Comparison of ENCODE assay signal across 8 mouse cellular contexts in the genomic region with DNA sequence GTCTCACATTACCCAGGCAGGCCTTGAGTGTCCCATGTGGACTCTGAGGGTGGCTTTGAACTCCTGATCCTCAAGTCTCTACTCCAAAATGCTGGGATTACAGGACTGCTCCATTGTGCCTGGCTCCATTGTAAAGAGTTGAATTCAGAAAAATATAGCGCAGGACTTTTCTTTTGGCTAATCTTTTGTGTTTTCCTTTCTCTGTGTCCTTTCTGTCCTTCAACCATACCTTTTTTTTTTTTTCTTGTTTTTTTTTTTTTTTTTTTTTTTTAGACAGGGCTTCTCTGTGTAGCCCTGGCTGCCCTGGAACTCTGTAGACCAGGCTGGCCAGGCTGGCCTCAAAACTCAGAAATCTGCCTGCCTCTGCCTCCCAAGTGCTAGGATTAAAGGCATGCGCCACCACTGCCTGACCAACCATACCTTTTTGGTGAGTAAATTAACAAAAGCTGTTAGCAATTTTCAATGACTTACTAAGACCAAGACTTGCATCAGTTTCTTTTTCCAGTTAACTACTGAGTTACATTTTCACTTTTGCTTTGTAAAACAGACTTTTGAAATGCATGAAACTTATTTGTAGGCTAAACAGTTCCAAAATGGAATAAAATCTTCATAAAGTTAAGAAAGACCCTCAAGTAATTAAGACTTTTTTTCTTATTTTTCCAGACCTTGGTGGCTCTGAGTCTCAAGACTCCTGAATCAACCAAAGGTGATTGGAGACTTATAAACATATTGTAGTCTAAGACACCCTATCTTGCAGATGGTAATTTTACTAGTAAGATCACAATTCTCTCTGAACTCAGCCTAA. TPM values are rescaled to one million over a fixed set of nuclear protein-coding genes. Genes with fewer than 3 reads are reported as not detected.
DNase-seq lines count a peak whose midpoint lies in the region; ATAC-seq and TF ChIP-seq lines count a peak whose summit lies in the region.

No protein-coding gene starts in this region.

- H3K4me1 ChIP-seq in lung, postnatal 0 days (ENCODE audit: insufficient read depth, low read depth, low read length): 0 out of 2 replicates have a peak, but pooled peaks cover 3% of the 10 kb centered on the region
- H3K4me1 ChIP-seq in embryonic facial prominence, embryonic 13.5 days: peaks cover 11% of the 10 kb centered on the region
- H3K4me1 ChIP-seq in intestine, postnatal 0 days (replicated peaks; ENCODE audit: control insufficient read depth, insufficient read depth, low read length): no peaks in the 10 kb centered on the region
- H3K4me1 ChIP-seq in neural tube, embryonic 14.5 days (ENCODE audit: control insufficient read depth, insufficient read depth, low read length): peaks cover 10% of the 10 kb centered on the region; the same call in 1 of the 2 replicates

- H3K9ac ChIP-seq in lung, postnatal 0 days (replicated peaks; ENCODE audit: low read depth): no peak overlapping the region
- H3K9ac ChIP-seq in embryonic facial prominence, embryonic 13.5 days: no peak overlapping the region
- peak overlapping the region; percentile 100 for H3K9ac ChIP-seq in intestine, postnatal 0 days (ENCODE audit: low read depth, low read length)
- H3K9ac ChIP-seq in neural tube, embryonic 14.5 days (replicated peaks; ENCODE audit: low read depth, low read length): peak overlapping the region; percentile 98; the same call in 1 of the 2 replicates

- H3K27ac ChIP-seq in lung, postnatal 0 days (ENCODE audit: low read length): peak overlapping the region; percentile 98; the same call in 1 of the 2 replicates
- H3K27ac ChIP-seq in embryonic facial prominence, embryonic 13.5 days: no peak overlapping the region
- H3K27ac ChIP-seq in intestine, postnatal 0 days (ENCODE audit: low read depth, low read length): peak overlapping the region; percentile 99
- no peak overlapping the region; the same call in 1 of the 2 replicates for H3K27ac ChIP-seq in neural tube, embryonic 14.5 days (ENCODE audit: low read depth, low read length)

- WGBS in lung, postnatal 0 days: 100% methylated on average over 2 of the region's 2 CpGs
- WGBS in embryonic facial prominence, embryonic 13.5 days: 79% methylated on average over 2 of the region's 2 CpGs
- WGBS in intestine, postnatal 0 days: 96% methylated on average over 2 of the region's 2 CpGs
- WGBS in neural tube, embryonic 14.5 days: 99% methylated on average over 2 of the region's 2 CpGs

- no peaks in the 10 kb centered on the region for H3K36me3 ChIP-seq in lung, postnatal 0 days (ENCODE audit: insufficient read depth, low read length)
- H3K36me3 ChIP-seq in embryonic facial prominence, embryonic 13.5 days: no peaks in the 10 kb centered on the region
- H3K36me3 ChIP-seq in intestine, postnatal 0 days (ENCODE audit: control insufficient read depth, insufficient read depth): no peaks in the 10 kb centered on the region
- H3K36me3 ChIP-seq in neural tube, embryonic 14.5 days (ENCODE audit: control insufficient read depth, insufficient read depth, low read length): no peaks in the 10 kb centered on the region

- no peak overlapping the region; the same call in 1 of the 2 replicates for H3K4me3 ChIP-seq in lung, postnatal 0 days (ENCODE audit: low read depth, low read length)
- peak overlapping the region; percentile 94 for H3K4me3 ChIP-seq in embryonic facial prominence, embryonic 13.5 days
- peak overlapping the region; percentile 95 for H3K4me3 ChIP-seq in intestine, postnatal 0 days (ENCODE audit: low read depth, low read length)
- H3K4me3 ChIP-seq in neural tube, embryonic 14.5 days (ENCODE audit: low read depth, low read length): peak overlapping the region; percentile 78; the same call in 1 of the 2 replicates

- no peak for TF ChIP-seq CTCF in lung, postnatal 0 days (IDR thresholded peaks at IDR 0.05)
- no peak for TF ChIP-seq CTCF in intestine, postnatal 0 days (IDR thresholded peaks at IDR 0.05; ENCODE audit: low read depth)

- no peaks in the 10 kb centered on the region for H3K9me3 ChIP-seq in lung, postnatal 0 days (ENCODE audit: low read length)
- H3K9me3 ChIP-seq in embryonic facial prominence, embryonic 13.5 days: no peaks in the 10 kb centered on the region
- no peaks in the 10 kb centered on the region for H3K9me3 ChIP-seq in intestine, postnatal 0 days (ENCODE audit: control insufficient read depth)
- H3K9me3 ChIP-seq in neural tube, embryonic 14.5 days (ENCODE audit: control insufficient read depth, low read length): no peaks in the 10 kb centered on the region

- no peak for DNase-seq in lung, postnatal 0 days (ENCODE audit: low spot score)
- no peak for DNase-seq in lung, postnatal 25 days (ENCODE audit: low spot score)
- no peak for DNase-seq in right cerebral cortex, postnatal 10 days (ENCODE audit: low spot score in 2 of 2)
- DNase-seq in frontal cortex, postnatal 14 days (ENCODE audit: low spot score in 2 of 2): no peak
- DNase-seq in adrenal gland, postnatal 10 days: no peak

- H3K4me2 ChIP-seq in lung, postnatal 0 days (replicated peaks; ENCODE audit: low read depth, low read length): peak overlapping the region; percentile 75; the same call in 1 of the 2 replicates
- peak overlapping the region; percentile 70 for H3K4me2 ChIP-seq in embryonic facial prominence, embryonic 13.5 days
- peak overlapping the region; percentile 82 for H3K4me2 ChIP-seq in intestine, postnatal 0 days (replicated peaks; ENCODE audit: low read depth)
- H3K4me2 ChIP-seq in neural tube, embryonic 14.5 days (ENCODE audit: low read depth, low read length): peak overlapping the region; percentile 66; the same call in 1 of the 2 replicates

- no peak for ATAC-seq in lung, postnatal 0 days
- ATAC-seq in embryonic facial prominence, embryonic 13.5 days (ENCODE audit: insufficient number of reproducible peaks, insufficient read depth, low FRiP score, low TSS enrichment, low read depth): no peak
- no peak for ATAC-seq in intestine, postnatal 0 days
- no peak for ATAC-seq in neural tube, embryonic 14.5 days (ENCODE audit: low read depth)

- no peaks in the 10 kb centered on the region for H3K27me3 ChIP-seq in lung, postnatal 0 days (replicated peaks; ENCODE audit: insufficient read depth, low read length)
- no peaks in the 10 kb centered on the region for H3K27me3 ChIP-seq in embryonic facial prominence, embryonic 13.5 days
- H3K27me3 ChIP-seq in intestine, postnatal 0 days (replicated peaks; ENCODE audit: control insufficient read depth, insufficient read depth, low read length): no peaks in the 10 kb centered on the region
- no peaks in the 10 kb centered on the region for H3K27me3 ChIP-seq in neural tube, embryonic 14.5 days (ENCODE audit: control insufficient read depth, insufficient read depth, low read length)

- TF ChIP-seq EP300 in lung, postnatal 0 days (IDR thresholded peaks at IDR 0.05): no peak

RNA-seq across cellular contexts. Expression of a gene that starts 1.4 kb away (rescaled TPM):
- 10.6 and 11.9 TPM in 2 replicates for polyA plus RNA-seq in lung, postnatal 0 days (2015; fragmentation: Nextera tagmentation; extraction: Ambion mirVana)
- polyA plus RNA-seq in embryonic facial prominence, embryonic 13.5 days (2015; fragmentation: Nextera tagmentation; extraction: Ambion mirVana): 13.7 and 14.9 TPM in 2 replicates
- polyA plus RNA-seq in intestine, postnatal 0 days (2015; fragmentation: Nextera tagmentation; extraction: Ambion mirVana): 18.2 and 19.8 TPM in 2 replicates
- polyA plus RNA-seq in neural tube, embryonic 14.5 days (2014; fragmentation: Nextera tagmentation; extraction: Ambion mirVana): 15.7 and 16.3 TPM in 2 replicates
- 10 to 100 TPM; 29.9 to 39.0 TPM for total RNA-seq in adrenal gland, postnatal 10 days (2021)

Comparison
In these comparisons a context has a peak if more than half of its experiments do, and no peak if none do; other contexts are left out.
1. H3K27ac ChIP-seq: peak in lung, postnatal 0 days (single experiment) and intestine, postnatal 0 days (single experiment); none in embryonic facial prominence, embryonic 13.5 days (single experiment) and neural tube, embryonic 14.5 days (single experiment).
2. H3K9ac ChIP-seq: peak in intestine, postnatal 0 days (single experiment) and neural tube, embryonic 14.5 days (single experiment); none in lung, postnatal 0 days (single experiment) and embryonic facial prominence, embryonic 13.5 days (single experiment).
3. Peak in every context shown above with its lines, with median percentiles within 50 percentile points of each other: H3K4me2 ChIP-seq.